Mouse (Mus musculus): ENCODE results near the gene Cyp1a2. TPM values are rescaled to one million over a fixed set of nuclear protein-coding genes. Genes with fewer than 3 reads are reported as not detected.
A peak's percentile ranks its signal among the peaks of the same experiment; 100 is the strongest.

Cyp1a2 gene
- polyA plus RNA-seq, 1 experiment from 2014 or later: not detected

- H3K9me3 ChIP-seq: no peaks in the 10 kb centered on the region
- no peak; the same call in 1 of the 2 replicates for ATAC-seq (ENCODE audit: insufficient number of reproducible peaks, insufficient read depth, low FRiP score, low TSS enrichment, low read depth)
- no peaks in the 10 kb centered on the region for H3K27me3 ChIP-seq
- H3K4me1 ChIP-seq (replicated peaks): peaks cover 77% of the 10 kb centered on the region
- H3K9ac ChIP-seq (replicated peaks): peak overlapping the region; percentile 52
- WGBS: 16% methylated on average over 8 of the region's 8 CpGs
- peak overlapping the region; percentile 15 for H3K4me3 ChIP-seq (replicated peaks)
- H3K4me2 ChIP-seq: peak overlapping the region; percentile 50
- peaks cover 27% of the 10 kb centered on the region for H3K36me3 ChIP-seq
- H3K27ac ChIP-seq: peak overlapping the region; percentile 91
Observed at GRCm38 (mm10) chr9:57638651-57639459, 44.6 kb downstream of the Cyp1a2 start.

- peaks cover 32% of the 10 kb centered on the region for H3K36me3 ChIP-seq
- 37% methylated on average over 6 of the region's 6 CpGs for WGBS
Observed at GRCm38 (mm10) chr9:57637741-57638322, 45.7 kb downstream of the Cyp1a2 start.

GRCm38 (mm10) chr9:57637272-57637671, 46.2 kb downstream of the Cyp1a2 start:
- ATAC-seq (ENCODE audit: insufficient number of reproducible peaks, insufficient read depth, low FRiP score, low TSS enrichment, low read depth): peak; percentile 35; the same call in 1 of the 2 replicates
- Histone ChIP-seq H3K4me2 (peak overlapping the region; percentile 50), H3K9ac (replicated peaks) (peak overlapping the region; percentile 52; the same call in 1 of the 2 replicates), H3K27ac (peak overlapping the region; percentile 91), H3K27me3 (no peaks in the 10 kb centered on the region), H3K4me1 (replicated peaks) (peaks cover 65% of the 10 kb centered on the region), H3K9me3 (no peaks in the 10 kb centered on the region), H3K36me3 (peaks cover 35% of the 10 kb centered on the region), H3K4me3 (replicated peaks) (no peak overlapping the region)
- 66% methylated on average over 3 of the region's 3 CpGs for WGBS

More at GRCm38 (mm10) chr9:57637741-57638322, 45.7 kb downstream of the Cyp1a2 start:
- H3K27me3 ChIP-seq: no peaks in the 10 kb centered on the region
- ATAC-seq (ENCODE audit: insufficient number of reproducible peaks, insufficient read depth, low FRiP score, low TSS enrichment, low read depth): peak; percentile 37
- H3K4me1 ChIP-seq (replicated peaks): peaks cover 70% of the 10 kb centered on the region
- peak overlapping the region; percentile 91 for H3K27ac ChIP-seq
- no peaks in the 10 kb centered on the region for H3K9me3 ChIP-seq
- H3K4me3 ChIP-seq (replicated peaks): no peak overlapping the region
- peak overlapping the region; percentile 52 for H3K9ac ChIP-seq (replicated peaks)
- H3K4me2 ChIP-seq: peak overlapping the region; percentile 50

- Histone ChIP-seq H3K36me3 (peaks cover 55% of the 10 kb centered on the region), H3K27me3 (no peaks in the 10 kb centered on the region), H3K4me2 (no peak overlapping the region), H3K4me3 (replicated peaks) (no peak overlapping the region), H3K9ac (replicated peaks) (no peak overlapping the region), H3K27ac (no peak overlapping the region), H3K9me3 (no peaks in the 10 kb centered on the region), H3K4me1 (replicated peaks) (peaks cover 28% of the 10 kb centered on the region)
- ATAC-seq (ENCODE audit: insufficient number of reproducible peaks, insufficient read depth, low FRiP score, low TSS enrichment, low read depth): no peak
- 52% methylated on average over 4 of the region's 4 CpGs for WGBS
Observed at GRCm38 (mm10) chr9:57633481-57634024, 50.0 kb downstream of the Cyp1a2 start.

- peak; percentile 48 for ATAC-seq (ENCODE audit: insufficient number of reproducible peaks, insufficient read depth, low FRiP score, low TSS enrichment, low read depth)
- Histone ChIP-seq H3K4me1 (replicated peaks) (peaks cover 7% of the 10 kb centered on the region), H3K27ac (0 out of 2 replicates have a peak overlapping the region, but pooled peaks have one; percentile 29), H3K4me2 (no peak overlapping the region), H3K9ac (replicated peaks) (no peak overlapping the region), H3K4me3 (replicated peaks) (no peak overlapping the region), H3K9me3 (no peaks in the 10 kb centered on the region), H3K27me3 (no peaks in the 10 kb centered on the region), H3K36me3 (peaks cover 94% of the 10 kb centered on the region)
- WGBS: 72% methylated on average over 14 of the region's 14 CpGs
Observed at GRCm38 (mm10) chr9:57629118-57629874, 54.2 kb downstream of the Cyp1a2 start.

GRCm38 (mm10) chr9:57628717-57629116, 54.8 kb downstream of the Cyp1a2 start:
- WGBS: 95% methylated on average over 12 of the region's 12 CpGs
- ATAC-seq (ENCODE audit: insufficient number of reproducible peaks, insufficient read depth, low FRiP score, low TSS enrichment, low read depth): no peak

GRCm38 (mm10) chr9:57627892-57628291, 55.6 kb downstream of the Cyp1a2 start:
- H3K36me3 ChIP-seq: peaks cover 88% of the 10 kb centered on the region
- H3K4me3 ChIP-seq (replicated peaks): no peak overlapping the region
- no peaks in the 10 kb centered on the region for H3K27me3 ChIP-seq
- no peak overlapping the region for H3K27ac ChIP-seq
- ATAC-seq (ENCODE audit: insufficient number of reproducible peaks, insufficient read depth, low FRiP score, low TSS enrichment, low read depth): no peak
- H3K4me1 ChIP-seq (replicated peaks): no peaks in the 10 kb centered on the region
- H3K4me2 ChIP-seq: no peak overlapping the region
- no peaks in the 10 kb centered on the region for H3K9me3 ChIP-seq
- H3K9ac ChIP-seq (replicated peaks): no peak overlapping the region
- WGBS: 92% methylated on average over 11 of the region's 11 CpGs

More at GRCm38 (mm10) chr9:57628717-57629116, 54.8 kb downstream of the Cyp1a2 start:
- Histone ChIP-seq H3K4me3 (replicated peaks) (no peak overlapping the region), H3K9me3 (no peaks in the 10 kb centered on the region), H3K9ac (replicated peaks) (no peak overlapping the region), H3K4me1 (replicated peaks) (peaks cover 2% of the 10 kb centered on the region), H3K27me3 (no peaks in the 10 kb centered on the region), H3K36me3 (peaks cover 94% of the 10 kb centered on the region), H3K4me2 (no peak overlapping the region), H3K27ac (no peak overlapping the region)

- Histone ChIP-seq H3K4me2 (no peak overlapping the region), H3K36me3 (peaks cover 83% of the 10 kb centered on the region), H3K27ac (no peak overlapping the region), H3K9ac (replicated peaks) (peak overlapping the region; percentile 9; the same call in 1 of the 2 replicates), H3K4me3 (replicated peaks) (no peak overlapping the region), H3K9me3 (no peaks in the 10 kb centered on the region), H3K4me1 (replicated peaks) (no peaks in the 10 kb centered on the region), H3K27me3 (no peaks in the 10 kb centered on the region)
- WGBS: 92% methylated on average over 17 of the region's 17 CpGs
- ATAC-seq (ENCODE audit: insufficient number of reproducible peaks, insufficient read depth, low FRiP score, low TSS enrichment, low read depth): no peak
Observed at GRCm38 (mm10) chr9:57627191-57627590, 56.3 kb downstream of the Cyp1a2 start.

Other genes with a start within 250 kb of the Cyp1a2 start
- gene Ppcdc, start 243.6 kb downstream of the Cyp1a2 start, polyA plus RNA-seq (2016; fragmentation: Nextera tagmentation; extraction: Ambion mirVana): 22.4 and 28.3 TPM in 2 replicates
- 10.6 and 10.7 TPM in 2 replicates for gene Scamp5, start 215.6 kb downstream of the Cyp1a2 start, polyA plus RNA-seq (2016; fragmentation: Nextera tagmentation; extraction: Ambion mirVana)
- 0.76 and 1.3 TPM in 2 replicates for gene Rpp25, start 179.7 kb downstream of the Cyp1a2 start, polyA plus RNA-seq (2016; fragmentation: Nextera tagmentation; extraction: Ambion mirVana)
- 564 and 604 TPM in 2 replicates for gene Cox5a, start 162.4 kb downstream of the Cyp1a2 start, polyA plus RNA-seq (2016; fragmentation: Nextera tagmentation; extraction: Ambion mirVana)
- gene Fam219b, start 146.2 kb downstream of the Cyp1a2 start, polyA plus RNA-seq (2016; fragmentation: Nextera tagmentation; extraction: Ambion mirVana): 20.6 and 20.8 TPM in 2 replicates
- 56.8 and 58.0 TPM in 2 replicates for gene Mpi, start 130.9 kb downstream of the Cyp1a2 start, polyA plus RNA-seq (2016; fragmentation: Nextera tagmentation; extraction: Ambion mirVana)
- gene Scamp2, start 122.8 kb downstream of the Cyp1a2 start, polyA plus RNA-seq (2016; fragmentation: Nextera tagmentation; extraction: Ambion mirVana): 49.5 and 51.9 TPM in 2 replicates
- 17.5 and 19.4 TPM in 2 replicates for gene Ulk3, start 94.3 kb downstream of the Cyp1a2 start, polyA plus RNA-seq (2016; fragmentation: Nextera tagmentation; extraction: Ambion mirVana)
- gene Cplx3, start 77.4 kb downstream of the Cyp1a2 start, polyA plus RNA-seq (2016; fragmentation: Nextera tagmentation; extraction: Ambion mirVana): not detected in 2 replicates
- 0.14 TPM in 1 of 2 replicates, not detected in the other for gene Lman1l, start 62.9 kb downstream of the Cyp1a2 start, polyA plus RNA-seq (2016; fragmentation: Nextera tagmentation; extraction: Ambion mirVana)
- 33.9 and 36.0 TPM in 2 replicates for gene Csk, start 30.1 kb downstream of the Cyp1a2 start, polyA plus RNA-seq (2016; fragmentation: Nextera tagmentation; extraction: Ambion mirVana)
- gene Cyp1a1, start 4.2 kb upstream of the Cyp1a2 start, polyA plus RNA-seq (2016; fragmentation: Nextera tagmentation; extraction: Ambion mirVana): not detected in 2 replicates
- 41.4 and 42.1 TPM in 2 replicates for gene Edc3, start 24.8 kb upstream of the Cyp1a2 start, polyA plus RNA-seq (2016; fragmentation: Nextera tagmentation; extraction: Ambion mirVana)
- gene Clk3, start 82.2 kb upstream of the Cyp1a2 start, polyA plus RNA-seq (2016; fragmentation: Nextera tagmentation; extraction: Ambion mirVana): 79.6 and 83.3 TPM in 2 replicates
- gene Arid3b, start 153.1 kb upstream of the Cyp1a2 start, polyA plus RNA-seq (2016; fragmentation: Nextera tagmentation; extraction: Ambion mirVana): 19.0 and 22.4 TPM in 2 replicates
- 117 and 124 TPM in 2 replicates for gene Ubl7, start 227.3 kb upstream of the Cyp1a2 start, polyA plus RNA-seq (2016; fragmentation: Nextera tagmentation; extraction: Ambion mirVana)